Mouse (Mus musculus): Measurements from ENCODE around the gene P2rx5. TPM values are rescaled to one million over a fixed set of nuclear protein-coding genes. Genes with fewer than 3 reads are reported as not detected.

P2rx5 gene
- polyA plus RNA-seq, 1 experiment from 2014 or later = 0.21 TPM

Other genes starting within 250 kb of the P2rx5 start
- 1.3 and 1.5 TPM in 2 replicates for gene Atp2a3, start 199.3 kb upstream of the P2rx5 start, polyA plus RNA-seq (2016; fragmentation: Nextera tagmentation; extraction: Ambion mirVana)
- gene P2rx1, start 161.3 kb upstream of the P2rx5 start, polyA plus RNA-seq (2016; fragmentation: Nextera tagmentation; extraction: Ambion mirVana) = 1.0 and 1.4 TPM in 2 replicates
- 9.3 and 9.7 TPM in 2 replicates for gene Camkk1, start 141.4 kb upstream of the P2rx5 start, polyA plus RNA-seq (2016; fragmentation: Nextera tagmentation; extraction: Ambion mirVana)
- gene Ncbp3, start 112.6 kb upstream of the P2rx5 start, polyA plus RNA-seq (2016; fragmentation: Nextera tagmentation; extraction: Ambion mirVana) = 15.1 and 16.3 TPM in 2 replicates
- gene Itgae, start 69.8 kb upstream of the P2rx5 start, polyA plus RNA-seq (2016; fragmentation: Nextera tagmentation; extraction: Ambion mirVana) = 0.64 and 0.65 TPM in 2 replicates
- 19.7 and 21.6 TPM in 2 replicates for gene Haspin, start 22.1 kb upstream of the P2rx5 start, polyA plus RNA-seq (2016; fragmentation: Nextera tagmentation; extraction: Ambion mirVana)
- 99.3 and 101 TPM in 2 replicates for gene Emc6, start 16.6 kb downstream of the P2rx5 start, polyA plus RNA-seq (2016; fragmentation: Nextera tagmentation; extraction: Ambion mirVana)
- 211 and 215 TPM in 2 replicates for gene Tax1bp3, start 16.7 kb downstream of the P2rx5 start, polyA plus RNA-seq (2016; fragmentation: Nextera tagmentation; extraction: Ambion mirVana)
- 23.4 and 24.9 TPM in 2 replicates for gene Ctns, start 38.6 kb downstream of the P2rx5 start, polyA plus RNA-seq (2016; fragmentation: Nextera tagmentation; extraction: Ambion mirVana)
- 1.6 and 2.3 TPM in 2 replicates for gene Shpk, start 39.0 kb downstream of the P2rx5 start, polyA plus RNA-seq (2016; fragmentation: Nextera tagmentation; extraction: Ambion mirVana)
- gene Trpv1, start 73.9 kb downstream of the P2rx5 start, polyA plus RNA-seq (2016; fragmentation: Nextera tagmentation; extraction: Ambion mirVana) = 0.08 TPM in 1 of 2 replicates, not detected in the other
- gene Trpv3, start 107.0 kb downstream of the P2rx5 start, polyA plus RNA-seq (2016; fragmentation: Nextera tagmentation; extraction: Ambion mirVana) = 0.05 and 0.11 TPM in 2 replicates
- gene Aspa, start 169.2 kb downstream of the P2rx5 start, polyA plus RNA-seq (2016; fragmentation: Nextera tagmentation; extraction: Ambion mirVana) = 0.44 and 0.53 TPM in 2 replicates
- not detected in 2 replicates for gene Gm49340, start 169.3 kb downstream of the P2rx5 start, polyA plus RNA-seq (2016; fragmentation: Nextera tagmentation; extraction: Ambion mirVana)
- not detected in 2 replicates for gene Spata22, start 169.3 kb downstream of the P2rx5 start, polyA plus RNA-seq (2016; fragmentation: Nextera tagmentation; extraction: Ambion mirVana)
- gene Olfr20, start 190.4 kb downstream of the P2rx5 start, polyA plus RNA-seq (2016; fragmentation: Nextera tagmentation; extraction: Ambion mirVana) = not detected in 2 replicates
- not detected in 2 replicates for gene Olfr376, start 210.8 kb downstream of the P2rx5 start, polyA plus RNA-seq (2016; fragmentation: Nextera tagmentation; extraction: Ambion mirVana)
- gene Olfr1, start 239.2 kb downstream of the P2rx5 start, polyA plus RNA-seq (2016; fragmentation: Nextera tagmentation; extraction: Ambion mirVana) = not detected in 2 replicates